Mouse (Mus musculus) liver, postnatal 0 days (tissue): ENCODE results near the gene Lcorl. TPM values are rescaled to one million over a fixed set of nuclear protein-coding genes. Genes with fewer than 3 reads are reported as not detected.
A peak's percentile ranks its signal among the peaks of the same experiment; 100 is the strongest.

Experiments
- ATAC-seq: fragments of 200-750 bp; cut with Nextera tagmentation; 2 replicates; pipeline ENCODE4 v1.8.0; 2017; ENCODE audit warnings: mild to moderate bottlenecking, moderate library complexity
- DNase-seq: peaks from one replicate; pipeline ENCODE4 v3.0.0-alpha.2; 2016
- H3K27ac ChIP-seq: fragments of 300-500 bp; sonication (generic); 2 replicates; pipeline ENCODE4 v1.5.1; 2014; ENCODE audit warnings: antibody characterized with exemption, moderate library complexity, mild to moderate bottlenecking, low read depth
- H3K27me3 ChIP-seq: fragments of 300-500 bp; sonication (generic); 2 replicates; pipeline ENCODE4 v1.6.1; 2014; ENCODE audit warnings: low read length, control low read depth, mixed read lengths; ENCODE audit not compliant: insufficient read depth
- H3K36me3 ChIP-seq: fragments of 300-500 bp; sonication (generic); replicated peaks from 2 replicates; pipeline ENCODE4 v1.6.1; 2014; ENCODE audit warnings: mild to moderate bottlenecking, control low read depth, low read length, moderate library complexity, mixed read lengths; ENCODE audit not compliant: insufficient read depth
- H3K4me1 ChIP-seq: fragments of 300-500 bp; sonication (generic); 2 replicates; pipeline ENCODE4 v1.6.1; 2014; ENCODE audit warnings: antibody characterized with exemption, mild to moderate bottlenecking, control low read depth; ENCODE audit not compliant: insufficient read depth
- H3K4me2 ChIP-seq: fragments of 300-500 bp; sonication (generic); 2 replicates; pipeline ENCODE4 v1.6.1; 2014; ENCODE audit warnings: low read depth, mild to moderate bottlenecking, low read length, moderate library complexity, mixed read lengths
- H3K4me3 ChIP-seq: fragments of 300-500 bp; sonication (generic); 2 replicates; pipeline ENCODE4 v1.5.1; 2014; ENCODE audit warnings: low read depth, low read length
- H3K9ac ChIP-seq: fragments of 300-500 bp; sonication (generic); replicated peaks from 2 replicates; pipeline ENCODE4 v1.6.1; 2014; ENCODE audit warnings: mild to moderate bottlenecking, moderate library complexity
- H3K9me3 ChIP-seq: fragments of 300-500 bp; sonication (generic); 2 replicates; pipeline ENCODE4 v1.6.1; 2016; ENCODE audit warnings: mild to moderate bottlenecking, control low read depth, low read length, mixed read lengths
- CTCF ChIP-seq: sonication (generic); IDR thresholded peaks from 2 replicates; pipeline ENCODE4 v1.5.1; 2016; ENCODE audit warnings: antibody characterized with exemption, low read depth
- EP300 ChIP-seq: IDR thresholded peaks from 2 replicates; pipeline ENCODE4 v1.6.1; 2016; ENCODE audit warnings: antibody characterized with exemption, low read depth, mild to moderate bottlenecking
- WGBS: fragments of 180-500 bp; shearing (Covaris S2); extraction: QIAGEN DNeasy Blood & Tissue Kit; methylation state at CpG from one replicate; pipeline ENCODE4 v1.1.7; 2014; ENCODE audit not compliant: insufficient replicate concordance; 5-methylcytosine and 5-hydroxymethylcytosine counted together
- polyA plus RNA-seq: library from polyadenylated mRNA; unstranded; fragments of >200 nt; fragmentation: Nextera tagmentation; extraction: Ambion mirVana; gene quantifications from 2 replicates; pipeline ENCODE4 v1.2.1, GENCODE M21; 2015

Gene Lcorl
- polyA plus RNA-seq, 1 experiment from 2014 or later: 8.5 TPM

- ATAC-seq (0 out of 2 replicates have a peak, but pooled peaks have one; percentile 44), DNase-seq (no peak)
- Histone ChIP-seq H3K27ac (no peak overlapping the region), H3K9ac (no peak overlapping the region), H3K36me3 (no peaks in the 10 kb centered on the region), H3K4me3 (no peak overlapping the region), H3K9me3 (no peaks in the 10 kb centered on the region), H3K4me2 (no peak overlapping the region), H3K27me3 (no peaks in the 10 kb centered on the region), H3K4me1 (no peaks in the 10 kb centered on the region)
- TF ChIP-seq EP300 (no peak), CTCF (no peak)
- 74% methylated on average over 6 of the region's 6 CpGs for WGBS
Measured at GRCm38 (mm10) chr5:45844723-45845122, 12.7 kb downstream of the Lcorl start.

- DNase-seq (no peak), ATAC-seq (no peak)
- Histone ChIP-seq H3K4me2 (no peak overlapping the region), H3K27me3 (no peaks in the 10 kb centered on the region), H3K4me1 (no peaks in the 10 kb centered on the region), H3K9ac (no peak overlapping the region), H3K36me3 (no peaks in the 10 kb centered on the region), H3K27ac (no peak overlapping the region), H3K9me3 (no peaks in the 10 kb centered on the region), H3K4me3 (no peak overlapping the region)
- TF ChIP-seq CTCF: no peak
- TF ChIP-seq EP300: no peak
- WGBS: 69% methylated on average over 2 of the region's 2 CpGs
Measured at GRCm38 (mm10) chr5:45835131-45835530, 22.3 kb downstream of the Lcorl start.

DNA sequence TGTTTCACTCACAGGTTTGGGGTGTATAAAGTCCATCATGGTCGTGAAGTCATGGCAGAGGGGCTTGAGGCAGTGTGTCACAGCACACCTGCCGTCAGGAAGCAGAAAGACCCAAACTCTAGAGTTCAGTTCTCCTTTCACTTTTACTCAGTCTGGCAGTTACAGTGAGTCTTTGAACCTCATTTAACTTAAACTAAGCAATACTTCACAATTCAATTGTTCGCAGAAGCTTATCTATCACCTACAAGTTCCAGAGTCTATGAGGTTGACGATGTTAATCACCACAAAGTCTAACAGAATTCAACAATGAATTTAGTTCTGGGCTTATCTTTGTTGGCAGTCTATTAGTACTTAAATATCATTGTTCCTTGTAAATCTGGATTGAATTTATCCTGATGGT is 45.9 kb downstream of the Lcorl start:
- no peak for TF ChIP-seq EP300
- no peak for TF ChIP-seq CTCF
- DNase-seq (no peak), ATAC-seq (no peak)
- H3K27me3 ChIP-seq: no peaks in the 10 kb centered on the region
- H3K4me1 ChIP-seq: no peaks in the 10 kb centered on the region
- no peaks in the 10 kb centered on the region for H3K36me3 ChIP-seq
- H3K9me3 ChIP-seq: peaks cover 7% of the 10 kb centered on the region; the same call in 1 of the 2 replicates
- no peak overlapping the region for H3K27ac ChIP-seq
- no peak overlapping the region for H3K4me2 ChIP-seq
- WGBS: 80% methylated on average over 4 of the region's 4 CpGs
- H3K4me3 ChIP-seq: no peak overlapping the region
- no peak overlapping the region for H3K9ac ChIP-seq

DNA sequence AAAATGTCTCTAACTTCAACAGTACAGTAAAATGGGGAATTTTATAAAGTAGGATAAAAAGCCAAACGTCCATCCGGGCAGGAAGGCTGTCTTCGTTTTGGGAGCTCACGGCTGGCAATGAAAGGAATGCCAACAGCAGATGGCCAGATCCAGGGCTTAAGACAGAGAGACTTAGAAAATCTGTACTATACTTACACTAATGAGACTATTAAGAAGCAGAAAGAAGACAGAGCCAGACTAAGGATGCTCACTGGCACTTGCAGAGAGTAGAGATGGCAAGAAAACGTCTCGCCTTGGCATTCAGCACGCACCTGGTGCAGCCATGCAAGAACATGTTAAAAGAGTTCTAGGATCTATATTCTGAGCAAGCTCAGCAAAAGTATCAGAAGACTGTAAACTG is 65.6 kb downstream of the Lcorl start:
- ATAC-seq: no peak

DNA sequence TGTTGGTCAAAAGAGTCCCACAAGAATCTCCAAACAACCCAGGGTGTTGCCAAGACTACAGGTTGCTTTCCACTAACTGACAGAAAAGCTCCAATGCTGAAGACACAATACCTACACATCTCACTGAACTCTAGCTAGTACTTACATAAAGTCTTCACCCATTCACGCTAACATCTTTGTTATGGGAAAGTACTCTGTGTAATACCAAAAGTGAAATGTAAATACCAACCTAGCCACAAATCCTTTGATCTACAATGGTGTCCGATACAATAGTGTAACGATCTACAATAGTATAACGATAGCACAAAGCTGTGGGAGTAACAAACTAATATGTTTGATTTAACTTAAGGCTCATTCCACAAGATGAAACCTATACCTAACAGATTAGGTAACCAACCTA is 67.2 kb downstream of the Lcorl start:
- Histone ChIP-seq H3K27me3 (no peaks in the 10 kb centered on the region), H3K9ac (no peak overlapping the region), H3K4me3 (no peak overlapping the region), H3K36me3 (no peaks in the 10 kb centered on the region), H3K9me3 (no peaks in the 10 kb centered on the region), H3K4me2 (no peak overlapping the region), H3K27ac (no peak overlapping the region), H3K4me1 (no peaks in the 10 kb centered on the region)
- WGBS: 90% methylated on average over 4 of the region's 4 CpGs
- no peak for TF ChIP-seq CTCF
- TF ChIP-seq EP300: no peak
- DNase-seq (no peak), ATAC-seq (no peak)

More for the DNA sequence above, 65.6 kb downstream of the Lcorl start:
- TF ChIP-seq CTCF (no peak), EP300 (no peak)
- no peaks in the 10 kb centered on the region for H3K9me3 ChIP-seq
- no peak overlapping the region for H3K4me2 ChIP-seq
- no peaks in the 10 kb centered on the region for H3K4me1 ChIP-seq
- no peak overlapping the region for H3K27ac ChIP-seq
- no peak for DNase-seq
- no peaks in the 10 kb centered on the region for H3K27me3 ChIP-seq
- H3K36me3 ChIP-seq: no peaks in the 10 kb centered on the region
- 89% methylated on average over 7 of the region's 7 CpGs for WGBS
- no peak overlapping the region for H3K4me3 ChIP-seq
- no peak overlapping the region for H3K9ac ChIP-seq

DNA sequence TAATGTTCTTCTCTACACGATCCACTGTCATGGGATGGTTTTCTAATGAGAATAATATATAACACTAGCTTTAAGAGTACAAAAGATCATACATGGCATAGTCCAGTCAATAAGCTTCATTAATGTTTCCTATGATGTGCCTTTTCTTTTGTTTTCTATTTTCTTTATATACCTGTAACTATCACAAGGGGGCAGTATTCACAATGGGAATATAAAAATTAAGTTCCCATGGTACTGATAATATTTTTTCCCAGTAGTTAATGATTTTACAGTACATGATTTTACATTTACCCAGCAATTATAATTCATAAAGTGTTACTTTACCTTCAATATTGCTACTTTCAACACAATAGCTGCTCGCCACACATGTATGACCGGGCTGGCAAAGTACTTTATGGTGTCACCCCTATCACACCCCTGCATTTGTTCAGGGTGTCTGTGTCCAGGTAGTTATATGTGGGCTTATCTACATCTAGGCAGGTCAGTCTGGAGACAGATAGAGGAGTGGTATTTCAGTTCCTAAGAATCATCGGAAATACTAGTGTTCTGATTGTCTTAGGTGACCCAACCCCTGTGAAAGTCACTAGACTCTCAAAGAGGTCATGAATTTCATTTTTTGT is 99.8 kb downstream of the Lcorl start:
- 84% methylated on average over 4 of the region's 4 CpGs for WGBS
- Histone ChIP-seq H3K27me3 (no peaks in the 10 kb centered on the region), H3K36me3 (no peaks in the 10 kb centered on the region; the same call in 1 of the 2 replicates), H3K4me1 (no peaks in the 10 kb centered on the region), H3K4me2 (no peak overlapping the region), H3K27ac (no peak overlapping the region), H3K9me3 (no peaks in the 10 kb centered on the region), H3K4me3 (no peak overlapping the region), H3K9ac (no peak overlapping the region)
- TF ChIP-seq CTCF (peak; percentile 45), EP300 (no peak)
- ATAC-seq: no peak
- no peak for DNase-seq
